8 mouse cellular contexts compared by ENCODE assay signal in the genomic region with DNA sequence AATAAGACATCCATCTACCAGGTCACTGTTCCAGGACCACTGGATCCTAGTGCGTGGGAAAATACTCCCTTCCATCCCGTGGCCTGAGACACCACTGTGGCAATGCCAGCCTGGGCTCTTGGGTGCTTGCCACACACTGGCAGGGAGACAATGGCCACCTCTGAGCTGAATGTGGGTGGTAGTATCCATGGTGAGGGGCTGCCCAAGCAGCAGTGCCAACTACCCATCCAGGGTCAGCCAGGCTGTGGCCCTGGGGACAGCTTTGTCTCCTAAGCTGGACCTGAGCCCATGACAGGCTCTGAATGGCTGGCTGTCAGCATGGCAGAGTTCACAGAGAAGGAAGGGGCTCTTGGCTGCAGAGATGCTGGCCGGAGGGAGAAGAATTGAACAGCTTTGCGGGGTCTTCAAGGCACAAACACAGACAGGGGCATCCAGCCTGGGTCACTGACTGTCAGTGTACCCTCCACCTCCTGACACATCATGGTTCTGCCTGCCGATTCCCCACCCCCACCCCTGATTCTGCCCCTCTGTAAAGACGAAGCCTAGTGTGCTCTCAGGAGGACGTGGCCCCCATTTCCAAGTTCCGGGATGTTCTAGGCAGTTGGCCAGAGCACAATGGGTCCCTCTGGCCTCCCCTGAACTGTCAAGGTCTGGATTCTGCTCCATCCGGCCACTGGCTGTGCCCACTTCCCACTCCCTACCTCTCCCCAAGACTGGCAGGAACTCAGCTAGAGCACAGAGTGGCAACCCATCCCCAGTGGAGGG. TPM values are rescaled to one million over a fixed set of nuclear protein-coding genes. Genes with fewer than 3 reads are reported as not detected.
A peak's percentile ranks its signal among the peaks of the same experiment; 100 is the strongest.
DNase-seq lines count a peak whose midpoint lies in the region.

No protein-coding gene starts in this region.

- peak; percentile 50 for DNase-seq in lung, postnatal 10 days
- no peak for DNase-seq in lung, adult 18-20 months
- DNase-seq in frontal cortex, postnatal 14 days (ENCODE audit: low spot score in 2 of 2): peak; percentile 56 to 68
- peak; percentile 73 to 76 for DNase-seq in left cerebral cortex, postnatal 14 days (ENCODE audit: low spot score in 2 of 2)
- DNase-seq in right cerebral cortex, postnatal 25 days: peak; percentile 58
- DNase-seq in urinary bladder, postnatal 36 days (ENCODE audit: low spot score in 2 of 2): no peak
- DNase-seq in adrenal gland, adult 2 months: no peak
- no peak for DNase-seq in embryo, embryonic 11 days

- intact Hi-C loops in left cerebral cortex, postnatal 14 days (cut with DNase I): loop anchor here (5.0 kb wide), 1 partner anchor 204 kb away; no protein-coding TSS in a partner anchor

RNA-seq across cellular contexts. Expression of gene Grifin, which starts 21.9 kb away (rescaled TPM):
- not detected for total RNA-seq in left cerebral cortex, postnatal 14 days (2021)
- not detected for total RNA-seq in adrenal gland, adult 2 months (2021)
- not detected in 2 replicates for polyA plus RNA-seq in adrenal gland, adult 2 months (2012; rRNA removed)

RNA-seq across cellular contexts. Expression of gene Chst12, which starts 37.6 kb away (rescaled TPM):
- 10 to 100 TPM; 19.7 to 19.8 TPM for total RNA-seq in left cerebral cortex, postnatal 14 days (2021)
- total RNA-seq in adrenal gland, adult 2 months (2021): 10 to 100 TPM in 1 of 2 experiments, 1 to 10 TPM in 1; 9.7 to 17.4 TPM
- 16.6 and 16.7 TPM in 2 replicates for polyA plus RNA-seq in adrenal gland, adult 2 months (2012; rRNA removed)

Comparison
In these comparisons a context has a peak if more than half of its experiments do, and no peak if none do; other contexts are left out.
1. DNase-seq: peak in lung, postnatal 10 days (single experiment), frontal cortex, postnatal 14 days (2 of 2), left cerebral cortex, postnatal 14 days (2 of 2) and right cerebral cortex, postnatal 25 days (single experiment); none in lung, adult 18-20 months (0 of 2), urinary bladder, postnatal 36 days (0 of 2), adrenal gland, adult 2 months (single experiment) and embryo, embryonic 11 days (single experiment).